Mouse (Mus musculus) fat pad, adult 2 months (tissue): ENCODE data around the gene Gm2696.

ENCODE experiments used
- DNase-seq: peaks from one replicate; pipeline ENCODE4 v3.0.0-alpha.2; 2011; ENCODE audit warnings: low read depth, low spot score; ENCODE audit errors: extremely low read depth

Gm2696 gene

GRCm38 (mm10) chr10:77846961-77847360, 32.5 kb downstream of the Gm2696 start:
- DNase-seq = no peak

GRCm38 (mm10) chr10:77847538-77847937, 33.1 kb downstream of the Gm2696 start:
- no peak for DNase-seq

GRCm38 (mm10) chr10:77852559-77852958, 38.1 kb downstream of the Gm2696 start, which contains the start of gene Gm10318:
Gene Gm10318 (plus strand): TSS chr10:77852859.
- DNase-seq = no peak

- DNase-seq = no peak
Measured at GRCm38 (mm10) chr10:77861675-77862074, 47.2 kb downstream of the Gm2696 start, which contains the start of gene Gm3285. Gene Gm3285 (plus strand): TSS chr10:77861975.

- DNase-seq = peak; percentile 63
Measured at GRCm38 (mm10) chr10:77864067-77864761, 49.7 kb downstream of the Gm2696 start.

GRCm38 (mm10) chr10:77864762-77865143, 50.3 kb downstream of the Gm2696 start:
- no peak for DNase-seq

GRCm38 (mm10) chr10:77867546-77867945, 53.1 kb downstream of the Gm2696 start:
- no peak for DNase-seq

GRCm38 (mm10) chr10:77869651-77870050, 55.2 kb downstream of the Gm2696 start:
- no peak for DNase-seq

- no peak for DNase-seq
Measured at GRCm38 (mm10) chr10:77878985-77879384, 64.5 kb downstream of the Gm2696 start.

GRCm38 (mm10) chr10:77880305-77880704, 65.8 kb downstream of the Gm2696 start:
- DNase-seq = no peak

- DNase-seq = no peak
Measured at GRCm38 (mm10) chr10:77882553-77882952, 68.1 kb downstream of the Gm2696 start.
